Mouse (Mus musculus) cerebellum, adult 11 months (tissue): ENCODE results near the gene Olfm4.

Source experiments
- DNase-seq: peaks from one replicate; pipeline ENCODE4 v3.0.0; 2022

Olfm4 gene

DNA sequence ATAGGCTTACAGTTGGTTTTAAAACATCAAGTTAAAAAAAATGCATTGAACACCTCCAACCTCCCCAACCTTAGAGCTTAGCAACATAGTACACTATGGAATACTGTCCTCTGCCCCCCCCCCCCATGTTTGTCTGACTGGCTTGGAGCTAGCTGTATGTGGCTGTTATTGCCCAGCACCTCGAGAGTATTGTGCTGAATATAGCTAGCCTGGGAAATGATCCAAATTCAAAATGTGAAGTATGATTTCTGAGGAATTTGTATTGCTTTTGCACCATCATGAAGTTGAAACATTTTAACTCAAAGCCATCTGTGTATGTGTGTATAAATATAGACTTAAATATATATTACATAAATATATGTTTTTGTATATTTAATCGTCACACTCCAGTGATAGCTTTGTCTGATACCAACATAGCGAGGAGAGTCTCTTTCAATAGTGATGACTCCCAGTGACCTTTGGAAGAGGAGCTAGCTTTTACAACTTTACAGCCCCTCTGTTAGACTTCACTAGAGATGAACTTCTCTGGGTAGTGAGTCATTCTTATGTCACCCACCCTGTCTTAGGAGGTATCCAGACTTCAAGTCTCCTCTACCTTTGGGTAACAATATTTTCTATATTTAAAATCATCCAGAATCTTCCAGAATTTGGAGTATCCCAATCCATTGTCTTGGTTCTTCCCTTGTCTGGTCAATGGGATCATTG is 45.6 kb downstream of the Olfm4 start:
- DNase-seq: no peak

DNA sequence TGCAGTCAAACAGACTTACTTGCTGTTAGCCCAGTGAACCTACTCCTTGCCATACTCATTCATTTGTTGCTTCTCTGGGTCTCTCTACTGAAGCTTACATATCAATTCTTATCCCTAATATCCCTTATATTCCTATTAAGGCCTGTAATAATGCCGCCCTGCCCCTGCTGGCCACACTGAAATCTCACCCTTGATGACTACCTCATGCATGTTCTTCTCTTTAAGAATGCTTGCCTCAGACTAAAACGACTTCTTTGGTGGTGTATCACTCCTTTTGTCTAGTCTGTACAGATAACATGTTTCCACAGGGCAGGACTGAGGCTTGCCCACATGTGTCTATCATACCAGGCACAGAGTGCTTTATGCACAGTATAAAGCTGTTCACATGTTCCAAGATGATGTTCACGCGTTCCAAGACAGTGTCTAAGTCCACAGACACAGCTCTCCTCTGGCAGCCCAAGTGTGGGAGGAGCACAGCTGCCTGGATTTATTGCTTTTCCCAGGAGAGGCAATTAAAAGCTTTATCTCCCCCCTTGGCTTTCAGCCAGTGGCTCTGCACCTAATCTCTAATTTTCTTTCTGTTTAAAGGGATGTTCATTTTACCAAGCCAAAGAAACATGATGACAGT is 55.9 kb downstream of the Olfm4 start:
- DNase-seq: no peak

DNA sequence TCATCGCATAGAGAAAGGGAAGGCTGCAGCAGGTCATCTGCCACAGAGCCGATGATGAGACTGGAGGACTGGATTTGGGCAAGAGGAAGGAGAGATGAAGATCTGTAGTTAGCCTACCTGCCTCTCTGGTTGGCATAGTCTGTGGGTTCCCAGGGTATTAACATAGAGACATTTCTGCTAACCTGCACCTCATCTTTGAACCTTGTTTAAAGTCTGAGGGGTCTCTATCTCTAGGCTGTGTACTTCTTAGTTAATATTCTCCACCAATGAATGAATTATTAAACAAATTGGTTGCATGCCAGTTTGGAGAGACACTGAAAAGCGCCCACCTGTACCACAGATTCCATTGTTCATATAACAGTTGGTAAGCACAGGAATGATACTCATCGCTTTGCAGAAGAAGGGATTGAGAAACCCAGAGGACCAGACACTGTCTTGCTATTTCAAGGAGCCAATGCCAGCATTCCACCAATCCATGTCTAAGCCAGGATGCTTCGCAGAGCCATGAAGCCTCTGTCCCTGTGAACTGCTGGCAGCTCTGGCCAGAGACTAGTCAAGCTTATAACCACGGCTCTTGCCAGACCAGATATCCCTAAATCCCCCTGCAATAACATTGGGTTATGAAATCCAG is 62.3 kb downstream of the Olfm4 start:
- DNase-seq: no peak

DNA sequence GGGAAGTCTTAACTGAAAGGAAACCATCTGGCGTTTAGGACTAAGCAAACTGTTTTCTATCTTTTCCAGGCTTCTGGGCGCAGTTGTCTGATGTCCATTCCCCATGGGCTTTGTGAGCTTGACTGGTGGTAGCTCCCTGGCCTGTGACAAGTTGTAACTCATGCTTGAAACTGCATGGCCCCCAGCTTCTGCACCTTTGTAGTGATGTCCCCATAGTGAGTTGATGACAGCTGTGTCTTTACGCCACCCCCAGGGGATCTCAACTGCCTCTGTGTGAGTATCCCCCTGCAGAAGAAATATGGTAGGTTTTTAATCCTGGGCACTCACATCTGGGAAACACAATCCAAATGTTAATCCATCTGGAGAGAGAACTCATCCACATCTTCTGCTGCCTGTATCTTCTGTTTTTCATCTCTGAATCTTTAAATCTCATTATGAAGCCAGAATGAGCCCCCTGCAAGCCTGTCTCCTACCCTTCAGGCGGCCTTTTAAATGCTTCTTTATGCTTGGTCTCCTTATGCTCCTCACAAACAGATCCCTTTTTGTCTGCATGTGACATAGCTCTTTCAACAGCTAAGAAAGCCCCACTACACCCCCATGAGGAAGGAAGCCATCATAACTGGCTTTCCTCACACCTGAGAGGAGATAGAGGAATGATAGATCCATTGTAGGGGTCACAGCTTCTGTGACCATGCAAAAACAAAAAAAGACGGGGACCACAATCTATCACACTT is 63.7 kb downstream of the Olfm4 start:
- no peak for DNase-seq

DNA sequence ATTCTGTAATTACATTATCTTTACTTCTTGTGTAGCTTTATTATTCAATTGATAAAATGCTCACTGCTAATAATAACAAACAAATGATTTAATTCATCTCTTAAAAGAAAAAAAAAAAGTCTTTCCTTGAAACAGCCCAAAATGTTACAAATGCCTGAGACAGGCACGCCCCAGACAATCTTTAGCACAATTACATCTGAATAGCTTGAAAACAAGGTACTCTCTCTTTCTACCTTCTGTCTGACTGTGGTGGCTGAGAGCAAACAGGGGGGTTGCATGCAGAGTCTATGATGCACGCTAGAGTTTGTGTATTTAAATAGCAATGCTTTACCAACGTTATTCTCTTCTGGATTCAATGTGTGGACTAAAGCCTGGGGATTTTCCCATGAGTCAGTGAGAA is 71.8 kb downstream of the Olfm4 start:
- DNase-seq: no peak

DNA sequence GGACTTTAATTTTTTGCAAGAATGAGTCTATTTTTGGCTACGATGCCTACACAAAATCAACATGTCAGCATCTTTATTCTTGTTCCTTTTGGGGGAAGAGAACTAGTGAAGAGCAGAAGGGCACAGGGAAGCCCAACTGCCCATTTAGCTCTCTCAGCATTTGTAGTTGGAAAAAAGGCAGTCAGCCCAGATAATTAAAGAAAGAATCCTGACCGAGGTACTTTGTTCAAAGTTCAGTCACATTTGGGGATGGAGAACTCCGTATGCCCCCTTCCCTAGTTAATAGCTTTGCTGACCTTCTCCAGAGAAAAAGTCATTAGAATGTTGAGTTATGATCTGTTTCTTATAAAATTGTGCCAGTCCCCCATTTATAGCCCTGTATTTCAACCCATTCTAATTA is 77.8 kb downstream of the Olfm4 start:
- DNase-seq: no peak

DNA sequence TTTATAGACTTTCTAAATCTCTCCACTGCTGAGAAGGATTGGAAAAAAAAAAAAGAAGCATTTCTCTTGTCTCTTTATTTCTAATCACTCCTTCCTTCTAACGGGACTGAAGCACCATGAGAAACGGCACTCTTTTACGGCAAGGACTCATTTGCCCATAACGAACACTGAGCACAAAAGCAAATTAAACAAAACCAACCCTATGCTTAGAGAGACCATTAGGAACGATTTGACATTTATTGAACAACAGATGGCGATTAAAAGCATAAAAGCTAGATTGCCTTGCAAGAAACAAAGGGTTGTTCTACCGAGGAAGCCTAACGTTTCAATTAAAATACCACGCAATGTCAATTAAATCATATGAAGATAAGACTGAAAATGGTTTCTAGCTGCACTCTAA is 79.0 kb downstream of the Olfm4 start:
- no peak for DNase-seq

DNA sequence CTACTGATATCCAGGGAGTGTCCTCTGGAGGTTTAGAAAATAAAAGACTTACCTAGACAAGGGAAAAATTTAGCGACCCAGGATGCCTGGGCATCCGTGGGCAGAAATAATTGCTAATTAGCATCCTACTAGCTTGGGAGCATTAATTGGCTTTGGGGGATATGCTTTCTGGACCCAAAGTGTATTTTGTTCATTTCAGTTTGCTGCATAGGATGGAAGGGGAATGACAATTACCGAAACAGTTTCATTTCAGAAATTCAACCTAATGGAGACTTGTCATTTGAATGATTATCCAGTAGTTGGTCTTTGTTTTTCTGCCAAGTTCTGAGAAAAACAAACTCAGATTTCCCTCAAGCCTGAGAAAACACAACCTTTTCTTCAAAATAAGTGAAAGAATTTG is 86.7 kb downstream of the Olfm4 start:
- no peak for DNase-seq
